Mouse (Mus musculus) stomach, postnatal 0 days (tissue): ENCODE measurements around the gene Nlrx1.

Source experiments
- CTCF ChIP-seq: IDR thresholded peaks from 2 replicates; pipeline ENCODE4 v1.5.1; 2016; ENCODE audit warnings: antibody characterized with exemption, low read depth, mild to moderate bottlenecking, moderate library complexity
- EP300 ChIP-seq: optimal IDR thresholded peaks from 2 replicates; pipeline ENCODE3; 2016; ENCODE audit warnings: antibody characterized with exemption

- TF ChIP-seq EP300: no peak
- no peak for TF ChIP-seq CTCF
These were observed 24.8 kb downstream of the Nlrx1 start for GRCm38 (mm10) chr9:44243621-44244020.
